Mouse (Mus musculus) G1E (cell line): ENCODE results near the gene Adgrv1. TPM values are rescaled to one million over a fixed set of nuclear protein-coding genes. Genes with fewer than 3 reads are reported as not detected.
"Not testable (repeated sequence)": the region's sequence is repeated elsewhere in the genome, so short reads cannot be mapped to it uniquely, and the experiment has no call there.

Experiments used
- ATAC-seq: 2 replicates; pipeline ENCODE4 v1.8.0; 2016; ENCODE audit warnings: mild to moderate bottlenecking; ENCODE audit not compliant: insufficient number of reproducible peaks, poor library complexity, low FRiP score, severe bottlenecking; ENCODE audit errors: extremely low read depth
- DNase-seq: peaks from one replicate; pipeline ENCODE4 v3.0.0; 2012; ENCODE audit warnings: low spot score
- H3K27me3 ChIP-seq: 2 replicates; pipeline ENCODE4 v1.6.1; 2012; ENCODE audit warnings: mild to moderate bottlenecking, low read length, inconsistent platforms; ENCODE audit not compliant: insufficient read depth
- H3K36me3 ChIP-seq: replicated peaks from 2 replicates; pipeline ENCODE3; 2012; ENCODE audit warnings: mild to moderate bottlenecking, inconsistent platforms
- H3K4me1 ChIP-seq: 2 replicates; pipeline ENCODE4 v1.6.1; 2012; ENCODE audit warnings: low read depth, low read length, inconsistent platforms, mixed read lengths; ENCODE audit not compliant: insufficient read depth
- H3K4me3 ChIP-seq: 2 replicates; pipeline ENCODE4 v1.5.1; 2012; ENCODE audit warnings: low read depth, mild to moderate bottlenecking, inconsistent platforms, low read length, moderate library complexity, mixed read lengths
- H3K9me3 ChIP-seq: replicated peaks from 2 replicates; pipeline ENCODE4 v1.6.1; 2012; ENCODE audit warnings: inconsistent platforms
- CTCF ChIP-seq: IDR thresholded peaks from 2 replicates; pipeline ENCODE4 v1.5.1; 2012; ENCODE audit warnings: low read depth, low read length, inconsistent platforms, mixed read lengths
- GATA1 ChIP-seq: IDR thresholded peaks from 2 replicates; pipeline ENCODE4 v1.6.1; 2012; ENCODE audit warnings: borderline replicate concordance, low read length, inconsistent platforms, mixed read lengths
- GATA2 ChIP-seq: IDR thresholded peaks from 2 replicates; pipeline ENCODE4 v1.6.1; 2012; ENCODE audit warnings: low read depth, low read length, inconsistent platforms, borderline replicate concordance
- POLR2AphosphoS5 ChIP-seq: IDR thresholded peaks from 2 replicates; pipeline ENCODE4 v1.6.1; 2012; ENCODE audit warnings: low read depth, low read length, inconsistent platforms; ENCODE audit not compliant: insufficient replicate concordance
- TAL1 ChIP-seq: conservative IDR thresholded peaks from 2 replicates; pipeline ENCODE4 v1.6.1; 2012; ENCODE audit warnings: low read depth, low read length, inconsistent platforms, mixed read lengths
- polyA plus RNA-seq: library from polyadenylated mRNA; stranded (reverse); fragments of >175 nt; gene quantifications from 2 replicates; pipeline ENCODE4 v1.2.3, GENCODE M21; 2012
- total RNA-seq, 2 experiments: library from RNA; stranded (forward) in 1 of 2; stranded (reverse) in 1 of 2; fragments of 200-1000 nt in 1 of 2; fragments of >200 nt in 1 of 2; fragmentation: Nextera tagmentation in 1 of 2; gene quantifications; 2 replicates each; pipeline ENCODE4 v1.2.3; 2014 to 2017

The Adgrv1 gene
- total and polyA plus RNA-seq, 3 experiments: 0.49 TPM; not detected in 2

GRCm38 (mm10) chr13:81628631-81629190, 4.2 kb downstream of the Adgrv1 start:
- no peaks in the 10 kb centered on the region for H3K9me3 ChIP-seq
- DNase-seq (no peak), ATAC-seq (no peak)
- no peak overlapping the region for H3K4me3 ChIP-seq
- peaks cover 8% of the 10 kb centered on the region for H3K27me3 ChIP-seq
- TF ChIP-seq CTCF (no peak), POLR2AphosphoS5 (no peak), TAL1 (no peak), GATA1 (no peak), GATA2 (no peak)
- H3K36me3 ChIP-seq: no peaks in the 10 kb centered on the region
- peaks cover 30% of the 10 kb centered on the region for H3K4me1 ChIP-seq

- ATAC-seq: not testable (repeated sequence)
Measured at GRCm38 (mm10) chr13:81627861-81628260, 5.1 kb downstream of the Adgrv1 start.

GRCm38 (mm10) chr13:81610349-81610748, 22.6 kb downstream of the Adgrv1 start:
- ATAC-seq (no peak), DNase-seq (no peak)
- Histone ChIP-seq H3K36me3 (no peaks in the 10 kb centered on the region), H3K9me3 (no peaks in the 10 kb centered on the region), H3K4me3 (no peak overlapping the region), H3K27me3 (peaks cover 7% of the 10 kb centered on the region; the same call in 1 of the 2 replicates), H3K4me1 (0 out of 2 replicates have a peak, but pooled peaks cover 2% of the 10 kb centered on the region)
- TF ChIP-seq TAL1 (no peak), GATA1 (no peak), GATA2 (no peak), CTCF (no peak), POLR2AphosphoS5 (no peak)

More at GRCm38 (mm10) chr13:81627861-81628260, 5.1 kb downstream of the Adgrv1 start:
- H3K27me3 ChIP-seq, DNase-seq, H3K36me3 ChIP-seq, H3K9me3 ChIP-seq, H3K4me3 ChIP-seq: not testable (repeated sequence)
- H3K4me1 ChIP-seq: peaks cover 27% of the 10 kb centered on the region

GRCm38 (mm10) chr13:81606991-81607390, 26.0 kb downstream of the Adgrv1 start:
- H3K4me1 ChIP-seq: no peaks in the 10 kb centered on the region
- TF ChIP-seq POLR2AphosphoS5: no peak
- no peak for TF ChIP-seq GATA1
- no peak for TF ChIP-seq GATA2
- no peak for TF ChIP-seq TAL1
- no peak for TF ChIP-seq CTCF
- ATAC-seq: no peak

GRCm38 (mm10) chr13:81596910-81597607, 35.9 kb downstream of the Adgrv1 start:
- no peaks in the 10 kb centered on the region for H3K4me1 ChIP-seq
- no peak for TF ChIP-seq GATA2
- TF ChIP-seq GATA1: no peak
- no peak for TF ChIP-seq TAL1
- no peak for TF ChIP-seq CTCF
- TF ChIP-seq POLR2AphosphoS5: no peak
- DNase-seq (no peak), ATAC-seq (no peak)
- H3K9me3 ChIP-seq: no peaks in the 10 kb centered on the region
- no peaks in the 10 kb centered on the region for H3K36me3 ChIP-seq
- no peak overlapping the region for H3K4me3 ChIP-seq
- H3K27me3 ChIP-seq: peaks cover 11% of the 10 kb centered on the region

More at GRCm38 (mm10) chr13:81606991-81607390, 26.0 kb downstream of the Adgrv1 start:
- Histone ChIP-seq H3K9me3 (no peaks in the 10 kb centered on the region), H3K27me3 (peaks cover 12% of the 10 kb centered on the region), H3K4me3 (no peak overlapping the region), H3K36me3 (no peaks in the 10 kb centered on the region)
- no peak for DNase-seq

- Histone ChIP-seq H3K27me3 (peaks cover 2% of the 10 kb centered on the region; the same call in 1 of the 2 replicates), H3K4me3 (no peak overlapping the region), H3K9me3 (no peaks in the 10 kb centered on the region), H3K36me3 (no peaks in the 10 kb centered on the region), H3K4me1 (no peaks in the 10 kb centered on the region)
- TF ChIP-seq GATA2: no peak
- TF ChIP-seq CTCF: no peak
- TF ChIP-seq TAL1: no peak
- TF ChIP-seq GATA1: no peak
- no peak for TF ChIP-seq POLR2AphosphoS5
- DNase-seq (no peak), ATAC-seq (no peak)
Measured at GRCm38 (mm10) chr13:81578692-81579091, 54.3 kb downstream of the Adgrv1 start.
